18 mouse cellular contexts compared by ENCODE assay signal in the genomic region with DNA sequence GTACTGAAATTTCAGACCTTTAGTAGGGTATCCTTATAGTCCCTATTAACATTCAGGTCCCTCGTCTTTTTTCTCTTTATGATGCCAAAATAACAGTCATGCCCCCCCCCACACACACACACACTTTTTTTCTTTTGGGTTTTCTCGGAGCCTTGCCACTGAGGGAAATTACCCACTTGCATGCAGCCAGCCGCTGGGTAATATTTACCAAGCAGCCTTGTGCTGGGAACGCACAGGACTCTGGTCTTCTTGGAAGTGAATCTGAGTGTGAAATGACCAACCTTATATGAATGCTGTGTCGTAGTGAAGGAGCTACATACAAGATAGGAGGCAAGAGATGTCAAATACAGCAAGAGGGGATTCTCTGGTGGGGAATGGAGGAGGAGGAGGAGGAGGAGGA.
"Had no signal": no experiment of that assay in that cellular context is flagged by ENCODE, and none has a peak within 500 bp of the region (broad histone marks: within the 10 kb centered on the region; RNA-seq: fewer than 3 reads in every experiment).

No protein-coding gene starts in this region.

- ATAC-seq: midbrain, embryonic 16.5 days had no signal

- H3K9ac ChIP-seq: lung, embryonic 14.5 days; midbrain, embryonic 12.5 days; neural tube, embryonic 13.5 days; neural tube, embryonic 15.5 days had no signal

- H3K9me3 ChIP-seq: midbrain, embryonic 10.5 days; midbrain, embryonic 12.5 days; neural tube, embryonic 13.5 days; neural tube, embryonic 15.5 days had no signal

- H3K4me2 ChIP-seq: lung, embryonic 14.5 days; midbrain, embryonic 12.5 days; neural tube, embryonic 13.5 days; neural tube, embryonic 15.5 days had no signal

- DNase-seq: lung, embryonic 14.5 days; lung, postnatal 10 days; lung, postnatal 4 days; midbrain, embryonic 14.5 days; retina, postnatal 1 day; right cerebral cortex, adult 18-20 months; right cerebral cortex, postnatal 25 days; right cerebral cortex, postnatal 4 days; spleen, adult 18-20 months; thymus, adult 18-20 months; thymus, postnatal 14 days; thymus, postnatal 36 days had no signal

- H3K4me3 ChIP-seq: midbrain, embryonic 10.5 days; midbrain, embryonic 12.5 days; myocyte; neural tube, embryonic 13.5 days; neural tube, embryonic 15.5 days had no signal

- H3K27ac ChIP-seq: midbrain, embryonic 10.5 days; midbrain, embryonic 12.5 days; neural tube, embryonic 13.5 days; neural tube, embryonic 15.5 days had no signal

- H3K36me3 ChIP-seq: midbrain, embryonic 10.5 days; midbrain, embryonic 12.5 days; neural tube, embryonic 13.5 days; neural tube, embryonic 15.5 days had no signal

- H3K27me3 ChIP-seq: neural tube, embryonic 13.5 days; neural tube, embryonic 15.5 days had no signal
